Mouse (Mus musculus) forebrain, embryonic 16.5 days (tissue): ENCODE measurements around the gene Ube4a. TPM values are rescaled to one million over a fixed set of nuclear protein-coding genes. Genes with fewer than 3 reads are reported as not detected.

Experiments used
- ATAC-seq: fragments of 200-750 bp; cut with Nextera tagmentation; 2 replicates; pipeline ENCODE4 v1.8.0; 2017; ENCODE audit warnings: mild to moderate bottlenecking, moderate library complexity
- H3K27ac ChIP-seq: fragments of 300-500 bp; sonication (generic); 2 replicates; pipeline ENCODE4 v1.5.1; 2014; ENCODE audit warnings: low read length, control low read depth
- H3K27me3 ChIP-seq: fragments of 300-500 bp; sonication (generic); replicated peaks from 2 replicates; pipeline ENCODE4 v1.6.1; 2014; ENCODE audit warnings: low read length; ENCODE audit not compliant: control insufficient read depth, insufficient read depth
- H3K36me3 ChIP-seq: fragments of 300-500 bp; sonication (generic); 2 replicates; pipeline ENCODE4 v1.6.1; 2014; ENCODE audit not compliant: control insufficient read depth, insufficient read depth
- H3K4me1 ChIP-seq: fragments of 300-500 bp; sonication (generic); replicated peaks from 2 replicates; pipeline ENCODE4 v1.6.1; 2014; ENCODE audit warnings: low read length; ENCODE audit not compliant: control insufficient read depth, insufficient read depth
- H3K4me2 ChIP-seq: fragments of 300-500 bp; sonication (generic); 2 replicates; pipeline ENCODE4 v1.6.1; 2014; ENCODE audit warnings: mild to moderate bottlenecking, low read length, control low read depth
- H3K4me3 ChIP-seq: fragments of 300-500 bp; sonication (generic); replicated peaks from 2 replicates; pipeline ENCODE4 v1.5.1; 2014; ENCODE audit warnings: mild to moderate bottlenecking, low read length, control low read depth
- H3K9ac ChIP-seq: fragments of 300-500 bp; sonication (generic); replicated peaks from 2 replicates; pipeline ENCODE4 v1.6.1; 2014; ENCODE audit warnings: low read depth, low read length, control low read depth
- H3K9me3 ChIP-seq: fragments of 300-500 bp; sonication (generic); 2 replicates; pipeline ENCODE4 v1.6.1; 2016; ENCODE audit warnings: low read length; ENCODE audit not compliant: control insufficient read depth
- WGBS: fragments of 180-500 bp; shearing (Covaris S2); extraction: QIAGEN DNeasy Blood & Tissue Kit; methylation state at CpG from one replicate; pipeline ENCODE4 v1.1.7; 2014; 5-methylcytosine and 5-hydroxymethylcytosine counted together
- polyA plus RNA-seq: library from polyadenylated mRNA; unstranded; fragments of >200 nt; fragmentation: Nextera tagmentation; extraction: Ambion mirVana; gene quantifications from 2 replicates; pipeline ENCODE4 v1.2.1, GENCODE M21; 2015

Ube4a gene
- polyA plus RNA-seq, 1 experiment from 2014 or later = 38.5 TPM

GRCm38 (mm10) chr9:44999171-44999570 lies 33.8 kb upstream of the Ube4a start:
- H3K27me3 ChIP-seq = no peaks in the 10 kb centered on the region
- no peaks in the 10 kb centered on the region for H3K4me1 ChIP-seq
- no peak overlapping the region for H3K9ac ChIP-seq
- no peaks in the 10 kb centered on the region for H3K36me3 ChIP-seq
- WGBS = 53% methylated on average over 6 of the region's 6 CpGs
- no peak overlapping the region for H3K4me2 ChIP-seq
- no peaks in the 10 kb centered on the region for H3K9me3 ChIP-seq
- H3K27ac ChIP-seq = no peak overlapping the region
- H3K4me3 ChIP-seq = no peak overlapping the region
- ATAC-seq = no peak

- no peak overlapping the region for H3K27ac ChIP-seq
- no peaks in the 10 kb centered on the region for H3K9me3 ChIP-seq
- no peaks in the 10 kb centered on the region for H3K4me1 ChIP-seq
- no peaks in the 10 kb centered on the region for H3K36me3 ChIP-seq
- no peak for ATAC-seq
- WGBS = 75% methylated on average over 11 of the region's 11 CpGs
- H3K4me2 ChIP-seq = no peak overlapping the region
- H3K9ac ChIP-seq = no peak overlapping the region
- H3K4me3 ChIP-seq = no peak overlapping the region
- no peaks in the 10 kb centered on the region for H3K27me3 ChIP-seq
These were observed 32.7 kb upstream of the Ube4a start for GRCm38 (mm10) chr9:44998138-44998537.

DNA sequence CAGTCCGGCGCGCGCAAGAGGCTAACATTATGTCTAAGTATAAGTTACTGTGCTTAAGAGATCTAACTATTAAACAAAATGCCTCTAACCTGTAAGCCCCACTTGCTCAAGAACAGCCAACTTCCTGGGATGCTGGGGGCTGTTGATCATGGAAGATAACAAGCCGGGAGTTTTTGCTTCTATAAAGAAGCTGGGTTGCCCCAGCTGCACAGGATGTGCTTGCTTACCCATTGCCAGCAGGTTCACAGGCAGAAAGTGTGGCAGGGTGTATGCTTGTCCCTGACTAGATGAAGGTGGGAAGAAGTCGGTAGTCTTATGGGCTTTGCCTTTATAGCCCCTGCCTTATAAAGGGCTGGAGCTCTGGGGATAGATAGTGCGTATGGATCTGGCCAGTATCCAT lies 31.2 kb upstream of the Ube4a start:
- H3K4me3 ChIP-seq = no peak overlapping the region
- H3K4me1 ChIP-seq = no peaks in the 10 kb centered on the region
- no peak overlapping the region for H3K9ac ChIP-seq
- no peak for ATAC-seq
- H3K27me3 ChIP-seq = no peaks in the 10 kb centered on the region
- no peak overlapping the region for H3K4me2 ChIP-seq
- no peaks in the 10 kb centered on the region for H3K36me3 ChIP-seq
- WGBS = 95% methylated on average over 7 of the region's 7 CpGs
- H3K9me3 ChIP-seq = no peaks in the 10 kb centered on the region
- H3K27ac ChIP-seq = no peak overlapping the region

DNA sequence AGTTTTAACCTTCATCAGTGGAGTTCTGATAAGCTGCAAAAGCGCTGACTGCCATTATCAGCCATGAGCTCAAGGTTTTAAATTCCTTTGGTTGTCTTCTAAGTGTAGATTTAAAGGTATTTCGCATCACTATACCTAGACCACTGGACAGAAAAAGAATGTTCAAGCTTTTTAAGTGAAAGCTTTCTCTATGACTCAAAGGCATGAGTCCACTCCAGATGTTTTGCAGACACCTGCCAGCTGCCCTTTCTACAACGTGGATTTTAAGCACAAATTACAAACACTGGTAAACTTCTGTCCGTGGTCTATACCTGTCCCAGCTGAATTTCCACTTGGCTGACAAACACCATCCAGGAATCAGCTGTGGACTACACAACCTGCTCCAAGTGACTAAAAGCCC lies 29.6 kb upstream of the Ube4a start:
- Histone ChIP-seq H3K4me1 (no peaks in the 10 kb centered on the region), H3K27ac (no peak overlapping the region), H3K9me3 (no peaks in the 10 kb centered on the region), H3K36me3 (no peaks in the 10 kb centered on the region), H3K4me2 (no peak overlapping the region), H3K27me3 (no peaks in the 10 kb centered on the region), H3K4me3 (no peak overlapping the region), H3K9ac (no peak overlapping the region)
- 82% methylated on average over 4 of the region's 4 CpGs for WGBS
- ATAC-seq = no peak

DNA sequence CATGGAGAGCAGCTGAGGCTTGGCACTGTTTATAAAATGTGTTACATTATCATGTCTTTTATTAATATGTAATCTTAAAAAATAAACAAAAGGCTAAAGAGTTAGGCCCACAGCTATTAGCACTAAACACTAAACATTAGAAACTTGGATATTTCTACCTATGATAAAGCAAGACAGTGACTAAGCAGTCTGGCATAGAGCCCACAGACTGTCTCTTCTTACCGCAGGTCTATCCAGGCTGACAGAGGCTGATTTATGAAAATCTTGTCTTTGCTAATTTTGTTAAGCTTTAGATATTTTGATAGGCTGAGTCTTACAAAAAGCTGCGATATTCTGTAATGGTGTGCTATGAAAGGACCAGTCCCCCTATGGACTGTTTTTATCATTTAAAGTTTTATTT lies 27.9 kb upstream of the Ube4a start:
- no peaks in the 10 kb centered on the region for H3K4me1 ChIP-seq
- no peaks in the 10 kb centered on the region for H3K27me3 ChIP-seq
- no peaks in the 10 kb centered on the region for H3K36me3 ChIP-seq
- H3K4me3 ChIP-seq = no peak overlapping the region
- WGBS = 93% methylated on average over 2 of the region's 2 CpGs
- no peak overlapping the region for H3K27ac ChIP-seq
- H3K4me2 ChIP-seq = no peak overlapping the region
- H3K9me3 ChIP-seq = no peaks in the 10 kb centered on the region
- no peak for ATAC-seq
- H3K9ac ChIP-seq = no peak overlapping the region

DNA sequence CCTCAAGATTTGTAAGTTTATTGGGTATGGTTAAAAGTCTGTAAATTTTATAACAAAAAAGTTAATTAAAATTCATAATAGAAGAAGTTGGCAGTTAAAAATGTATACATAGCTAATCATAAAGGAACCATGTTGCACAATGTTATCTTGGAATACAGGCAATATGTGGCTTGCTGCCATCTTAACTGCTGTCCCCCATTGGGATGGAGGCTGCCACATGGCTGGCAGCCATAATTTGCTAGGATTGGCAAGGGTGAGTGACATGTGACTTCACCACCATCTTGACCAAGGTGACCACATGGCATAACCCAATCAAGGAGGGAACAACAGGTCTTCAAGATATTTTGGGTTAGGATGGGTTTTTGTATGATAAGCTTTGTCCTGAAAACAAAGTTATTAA lies 26.9 kb upstream of the Ube4a start:
- H3K27me3 ChIP-seq = no peaks in the 10 kb centered on the region
- no peak overlapping the region for H3K27ac ChIP-seq
- H3K9ac ChIP-seq = no peak overlapping the region
- H3K4me1 ChIP-seq = no peaks in the 10 kb centered on the region
- H3K4me3 ChIP-seq = no peak overlapping the region
- H3K4me2 ChIP-seq = no peak overlapping the region
- ATAC-seq = no peak
- H3K9me3 ChIP-seq = no peaks in the 10 kb centered on the region
- no peaks in the 10 kb centered on the region for H3K36me3 ChIP-seq

- Histone ChIP-seq H3K9me3 (no peaks in the 10 kb centered on the region), H3K4me2 (no peak overlapping the region), H3K27me3 (no peaks in the 10 kb centered on the region), H3K4me1 (no peaks in the 10 kb centered on the region), H3K27ac (no peak overlapping the region), H3K9ac (no peak overlapping the region), H3K4me3 (no peak overlapping the region), H3K36me3 (no peaks in the 10 kb centered on the region)
- no peak for ATAC-seq
- 85% methylated on average over 2 of the region's 2 CpGs for WGBS
These were observed 26.4 kb upstream of the Ube4a start for GRCm38 (mm10) chr9:44991821-44992220.

- no peaks in the 10 kb centered on the region for H3K4me1 ChIP-seq
- H3K36me3 ChIP-seq = no peaks in the 10 kb centered on the region
- WGBS = 72% methylated on average over 5 of the region's 5 CpGs
- H3K9me3 ChIP-seq = no peaks in the 10 kb centered on the region
- no peak overlapping the region for H3K4me2 ChIP-seq
- no peak for ATAC-seq
- no peak overlapping the region for H3K27ac ChIP-seq
- no peak overlapping the region for H3K9ac ChIP-seq
- 0 out of 2 replicates have a peak, but pooled peaks cover 2% of the 10 kb centered on the region for H3K27me3 ChIP-seq
- H3K4me3 ChIP-seq = no peak overlapping the region
These were observed 21.6 kb upstream of the Ube4a start for GRCm38 (mm10) chr9:44986976-44987375.

DNA sequence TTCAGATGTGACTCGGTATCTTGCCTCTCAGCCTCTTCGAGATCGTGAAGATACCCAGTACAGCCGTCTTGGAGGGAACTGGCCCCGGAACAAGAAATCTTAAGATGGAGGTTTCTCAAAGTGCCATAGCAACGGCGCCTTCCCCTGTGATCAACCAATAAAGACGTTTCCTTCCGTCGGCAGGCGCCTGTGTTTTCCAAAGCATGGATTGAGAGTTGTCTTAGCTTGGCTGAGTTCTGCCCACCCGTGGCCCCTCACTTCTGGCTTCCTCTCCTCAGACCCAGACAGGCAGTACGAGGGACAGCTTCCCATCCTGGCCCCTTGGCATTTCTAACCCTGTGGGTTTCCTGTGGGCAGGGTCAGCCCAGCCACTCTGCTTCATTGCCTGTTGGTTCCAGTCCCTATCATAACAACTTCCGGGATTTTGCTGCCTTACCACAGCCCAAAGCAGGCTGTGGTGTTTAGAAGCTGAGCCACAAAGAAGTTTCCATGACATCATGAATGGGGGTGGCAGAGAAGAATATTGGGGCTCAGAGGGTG lies 20.9 kb upstream of the Ube4a start:
- no peak overlapping the region for H3K27ac ChIP-seq
- no peaks in the 10 kb centered on the region for H3K9me3 ChIP-seq
- no peaks in the 10 kb centered on the region for H3K36me3 ChIP-seq
- no peak overlapping the region for H3K4me2 ChIP-seq
- H3K27me3 ChIP-seq = 0 out of 2 replicates have a peak, but pooled peaks cover 2% of the 10 kb centered on the region
- no peak for ATAC-seq
- no peak overlapping the region for H3K9ac ChIP-seq
- no peaks in the 10 kb centered on the region for H3K4me1 ChIP-seq
- H3K4me3 ChIP-seq = no peak overlapping the region
- WGBS = 68% methylated on average over 14 of the region's 14 CpGs

- H3K9me3 ChIP-seq = no peaks in the 10 kb centered on the region
- H3K4me2 ChIP-seq = no peak overlapping the region
- WGBS = 84% methylated on average over 3 of the region's 3 CpGs
- H3K4me3 ChIP-seq = no peak overlapping the region
- no peak for ATAC-seq
- H3K36me3 ChIP-seq = no peaks in the 10 kb centered on the region
- H3K9ac ChIP-seq = no peak overlapping the region
- 0 out of 2 replicates have a peak, but pooled peaks cover 2% of the 10 kb centered on the region for H3K27me3 ChIP-seq
- no peaks in the 10 kb centered on the region for H3K4me1 ChIP-seq
- no peak overlapping the region for H3K27ac ChIP-seq
These were observed 20.3 kb upstream of the Ube4a start for GRCm38 (mm10) chr9:44985721-44986161.
